Mouse (Mus musculus) left cerebral cortex, adult 2 months (tissue): Measurements from ENCODE around the gene Slc10a4. TPM values are rescaled to one million over a fixed set of nuclear protein-coding genes. Genes with fewer than 3 reads are reported as not detected.
A peak's percentile ranks its signal among the peaks of the same experiment; 100 is the strongest.

ENCODE experiments used
- DNase-seq, 2 experiments: peaks; one replicate each; pipeline ENCODE4 v3.0.0; 2021 to 2022; ENCODE audit warnings: low spot score in 2 of 2, mixed read lengths in 1 of 2; ENCODE audit errors: extremely low spot score in 1 of 2
- H3K27ac ChIP-seq: fragments of 200-600 bp; 2 replicates; pipeline ENCODE4 v1.8.1; 2022
- H3K4me3 ChIP-seq: fragments of 200-600 bp; 2 replicates; pipeline ENCODE4 v1.8.1; 2022
- CTCF ChIP-seq: fragments of 200-600 bp; IDR thresholded peaks from 2 replicates; pipeline ENCODE4 v1.8.1; 2022; ENCODE audit warnings: antibody characterized with exemption, mild to moderate bottlenecking, moderate library complexity
- intact Hi-C: fragments of 180-260 bp; cut with DNase I; formaldehyde crosslinking; loops from one replicate; pipeline ENCODE4 v1.15.1; 2025
- total RNA-seq, 2 experiments: library from RNA; stranded (reverse); gene quantifications; 2 replicates each; pipeline ENCODE4 v1.2.3; 2021

Slc10a4 gene
- total RNA-seq, 2 experiments from 2014 or later = 0.36 to 2.2 TPM

DNA sequence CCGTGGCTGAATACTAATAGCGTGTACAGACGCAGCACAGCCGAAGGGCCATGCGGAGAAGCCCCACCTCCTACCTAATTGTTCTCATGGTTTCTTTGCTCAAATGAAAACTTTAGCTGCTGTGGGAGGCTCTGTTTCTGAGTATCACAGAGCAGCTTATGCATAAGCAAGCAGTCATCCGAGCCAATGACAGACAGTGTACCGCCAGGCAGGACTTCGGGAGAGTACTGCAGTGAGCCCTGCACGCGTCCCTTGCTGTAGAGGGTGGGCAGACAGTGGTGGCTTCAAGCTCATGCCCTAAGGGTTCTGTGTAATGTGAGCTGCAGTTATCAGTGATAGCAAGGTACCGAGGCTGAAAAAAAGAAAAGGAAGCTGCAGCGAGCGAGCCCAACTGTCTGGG lies 22.0 kb downstream of the Slc10a4 start:
- intact Hi-C loops = no loop called here
- no peak for DNase-seq
- TF ChIP-seq CTCF = no peak
- no peak overlapping the region for H3K4me3 ChIP-seq
- no peak overlapping the region for H3K27ac ChIP-seq

DNA sequence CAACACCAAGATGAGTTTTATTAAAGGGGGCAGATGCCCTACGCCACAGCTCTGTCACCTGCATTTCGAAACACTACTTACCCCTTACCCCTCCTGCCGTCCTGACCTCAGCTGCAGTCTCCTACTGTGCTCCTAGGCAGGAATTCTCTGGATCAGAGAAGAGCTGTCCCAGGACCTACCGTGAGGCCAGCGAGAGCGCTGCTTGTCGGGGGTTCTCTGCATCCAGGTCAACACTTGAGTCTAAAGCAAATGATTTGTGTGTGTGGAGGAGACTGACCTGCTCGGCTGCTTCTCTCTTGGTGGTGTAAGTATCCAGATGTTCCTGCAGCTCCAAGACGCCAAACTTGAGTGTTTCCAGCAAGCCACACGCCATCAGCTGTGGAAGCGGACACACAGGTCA lies 25.8 kb downstream of the Slc10a4 start:
- H3K4me3 ChIP-seq = no peak overlapping the region
- no peak overlapping the region for H3K27ac ChIP-seq
- intact Hi-C loops = no loop called here
- DNase-seq = no peak
- no peak for TF ChIP-seq CTCF

DNA sequence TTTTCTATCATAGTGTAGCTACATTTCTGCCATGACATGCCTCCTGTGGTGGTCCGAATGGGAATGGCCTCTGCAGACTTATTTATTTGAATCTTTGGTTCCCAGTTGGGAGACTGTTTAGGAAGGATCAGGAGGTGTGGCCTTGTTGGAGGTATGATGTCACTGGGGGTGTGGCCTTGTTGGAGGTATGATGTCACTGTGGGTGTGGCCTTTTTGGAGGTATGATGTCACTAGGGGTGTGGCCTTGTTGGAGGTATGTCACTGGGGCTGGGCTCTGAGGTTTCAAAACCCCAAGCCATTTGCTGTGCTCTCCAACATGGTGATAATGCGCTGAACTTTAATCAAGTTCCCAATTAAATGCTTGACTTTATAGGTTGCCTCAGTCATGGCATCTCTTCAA lies 37.4 kb downstream of the Slc10a4 start:
- intact Hi-C loops = no loop called here
- DNase-seq = no peak
- no peak for TF ChIP-seq CTCF
- no peak overlapping the region for H3K27ac ChIP-seq
- H3K4me3 ChIP-seq = no peak overlapping the region

DNA sequence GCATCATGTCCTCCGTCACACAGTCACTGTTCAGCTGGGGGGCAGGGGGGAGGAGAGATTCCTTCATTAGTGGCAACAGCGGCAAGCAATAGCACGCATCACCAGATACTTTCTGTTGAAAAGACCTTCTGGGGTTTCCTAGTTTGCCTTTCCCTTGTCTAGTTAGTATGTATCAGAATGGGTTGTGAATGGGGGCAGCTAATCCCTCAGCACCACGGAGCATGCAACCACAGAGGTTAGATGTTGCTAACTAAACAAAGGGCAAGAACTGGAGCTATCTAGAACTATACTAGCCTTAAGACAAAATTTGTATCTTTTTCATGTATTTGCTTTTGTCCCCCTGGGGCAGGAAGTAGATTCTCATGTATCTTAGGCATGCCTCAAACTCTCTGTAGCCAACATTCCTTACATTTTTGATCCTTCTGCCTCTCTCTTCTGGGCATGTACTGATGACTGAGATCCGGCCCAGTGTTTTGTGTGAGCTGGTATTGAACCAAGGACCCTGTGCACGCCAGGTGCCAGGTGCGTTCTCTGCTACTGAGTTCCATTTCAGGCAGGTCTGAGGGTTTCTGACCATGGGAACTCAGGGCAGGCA lies 41.1 kb downstream of the Slc10a4 start:
- TF ChIP-seq CTCF = no peak
- Histone ChIP-seq H3K27ac (no peak overlapping the region), H3K4me3 (no peak overlapping the region)
- no peak for DNase-seq
- intact Hi-C loops = no loop called here

DNA sequence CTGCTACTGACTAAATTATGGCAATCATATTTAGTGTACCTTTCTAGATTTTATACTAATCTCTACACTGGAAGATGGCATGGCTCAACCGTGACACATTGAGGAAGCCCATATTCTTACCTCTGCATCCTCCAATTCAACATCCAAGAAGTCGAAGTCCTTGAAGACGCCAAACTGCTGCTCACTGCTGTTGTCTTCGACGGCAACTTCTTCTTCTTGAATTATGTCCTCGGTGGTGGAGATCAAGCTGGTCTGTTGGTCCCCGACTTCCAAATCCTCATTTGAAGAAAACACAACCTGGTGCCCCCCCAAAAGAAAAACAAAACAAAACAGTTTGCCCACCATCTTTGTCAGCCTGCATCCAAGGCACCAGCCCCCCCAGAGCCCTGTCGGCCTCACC lies 47.2 kb downstream of the Slc10a4 start:
- intact Hi-C loops = no loop called here
- no peak overlapping the region for H3K4me3 ChIP-seq
- TF ChIP-seq CTCF = no peak
- DNase-seq = no peak
- H3K27ac ChIP-seq = no peak overlapping the region

DNA sequence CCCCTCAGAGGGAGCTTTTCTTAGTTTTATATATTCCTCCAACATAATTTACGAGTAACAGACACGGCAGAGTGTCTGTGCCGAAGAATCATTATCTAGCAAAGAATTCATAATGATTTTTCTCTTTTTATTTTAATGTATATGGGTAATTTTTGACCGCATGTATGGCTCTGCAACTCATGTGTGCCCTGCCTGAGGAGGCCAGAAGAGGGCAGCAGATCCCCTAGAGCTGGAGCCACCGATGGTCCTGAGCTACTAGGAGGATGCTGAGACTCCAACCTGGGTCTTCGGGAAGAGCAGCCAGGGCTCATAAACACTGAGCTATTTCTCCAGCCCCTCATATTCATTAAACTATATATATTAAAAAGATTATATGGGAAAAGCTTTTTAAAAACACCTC lies 49.8 kb downstream of the Slc10a4 start:
- DNase-seq = no peak
- H3K4me3 ChIP-seq = no peak overlapping the region
- H3K27ac ChIP-seq = no peak overlapping the region
- intact Hi-C loops = no loop called here
- peak; percentile 45 for TF ChIP-seq CTCF

DNA sequence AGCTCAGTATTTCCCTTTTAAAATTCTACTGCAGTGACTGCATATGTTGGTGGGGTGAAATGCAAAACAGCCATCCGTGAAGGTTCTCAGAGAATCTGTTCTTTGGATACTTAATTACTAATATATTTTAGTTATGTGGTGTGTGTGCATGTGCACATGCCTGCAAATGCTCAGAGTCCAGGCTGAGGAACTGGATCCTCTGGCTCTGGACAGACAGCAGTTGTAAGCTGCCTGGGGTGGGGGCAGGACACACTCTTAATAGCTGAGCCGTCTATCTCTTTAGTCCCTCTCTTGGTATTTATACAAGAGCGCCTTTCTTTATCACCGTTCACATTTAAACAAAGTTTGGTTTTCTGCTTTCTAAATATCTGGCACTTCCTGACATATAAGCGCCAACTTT lies 50.3 kb downstream of the Slc10a4 start:
- Histone ChIP-seq H3K4me3 (no peak overlapping the region), H3K27ac (no peak overlapping the region)
- DNase-seq = no peak
- no peak for TF ChIP-seq CTCF
- intact Hi-C loops = no loop called here

DNA sequence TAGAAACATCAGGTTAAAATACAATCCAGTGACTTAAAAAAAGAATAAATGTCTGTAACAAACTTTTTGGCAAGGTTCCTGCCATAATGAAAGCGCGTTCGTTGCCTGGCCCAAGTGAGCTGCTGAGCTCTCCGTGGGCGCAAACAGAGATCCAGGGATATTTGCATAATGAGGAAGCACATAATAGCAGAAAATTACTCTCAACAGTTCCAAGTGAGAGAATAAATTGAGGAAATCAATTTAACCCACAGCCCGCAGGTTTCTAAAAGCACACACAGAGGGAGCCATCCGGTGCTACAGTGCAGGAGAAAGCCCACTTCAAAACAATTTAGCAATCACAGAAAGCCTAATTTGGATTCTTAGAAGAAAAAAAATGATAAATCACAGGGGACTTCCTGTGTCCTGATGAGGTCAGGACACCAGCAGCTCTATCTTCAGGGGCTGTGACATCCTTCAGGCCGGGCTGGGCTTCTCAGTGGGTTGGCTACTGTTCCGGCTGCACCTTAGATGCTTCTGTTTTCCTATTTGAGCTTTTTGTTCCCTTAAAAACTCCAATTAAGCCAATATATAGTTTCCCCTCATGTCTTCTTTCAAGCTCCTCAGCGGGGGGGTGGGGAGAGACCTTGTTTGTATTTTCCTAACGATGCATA lies 54.9 kb downstream of the Slc10a4 start:
- no peak overlapping the region for H3K27ac ChIP-seq
- TF ChIP-seq CTCF = no peak
- intact Hi-C loops = no loop called here
- no peak for DNase-seq
- no peak overlapping the region for H3K4me3 ChIP-seq

Other genes starting within 250 kb of the Slc10a4 start
- 1 to 10 TPM; 3.4 to 3.8 TPM for gene Tec, start 138.4 kb upstream of the Slc10a4 start, total RNA-seq
- gene Slain2, start 92.6 kb upstream of the Slc10a4 start, total RNA-seq = 10 to 100 TPM; 27.6 to 29.4 TPM
- gene Gm10135, start 32.2 kb upstream of the Slc10a4 start, total RNA-seq = not detected
- 10 to 100 TPM; 62.7 to 81.6 TPM for gene Fryl, start 249.7 kb downstream of the Slc10a4 start, total RNA-seq